Mouse (Mus musculus) hindbrain, embryonic 14.5 days (tissue): ENCODE results near the gene Hmg20b. TPM values are rescaled to one million over a fixed set of nuclear protein-coding genes. Genes with fewer than 3 reads are reported as not detected.

Source experiments
- ATAC-seq: fragments of 200-750 bp; cut with Nextera tagmentation; 2 replicates; pipeline ENCODE4 v1.8.0; 2017; ENCODE audit warnings: moderate number of reproducible peaks, mild to moderate bottlenecking, moderate TSS enrichment, moderate library complexity; ENCODE audit not compliant: low FRiP score
- DNase-seq: peaks from one replicate; pipeline ENCODE4 v3.0.0-alpha.2; 2015; ENCODE audit warnings: low spot score
- H3K27ac ChIP-seq: fragments of 300-500 bp; sonication (generic); 2 replicates; pipeline ENCODE4 v1.5.1; 2014; ENCODE audit warnings: mild to moderate bottlenecking, moderate library complexity
- H3K27me3 ChIP-seq: fragments of 300-500 bp; sonication (generic); 2 replicates; pipeline ENCODE4 v1.6.1; 2014; ENCODE audit warnings: mild to moderate bottlenecking, low read length, mixed read lengths; ENCODE audit not compliant: control insufficient read depth, insufficient read depth
- H3K36me3 ChIP-seq: fragments of 300-500 bp; sonication (generic); replicated peaks from 2 replicates; pipeline ENCODE4 v1.6.1; 2014; ENCODE audit not compliant: control insufficient read depth, insufficient read depth
- H3K4me1 ChIP-seq: fragments of 300-500 bp; sonication (generic); replicated peaks from 2 replicates; pipeline ENCODE4 v1.6.1; 2014; ENCODE audit warnings: antibody characterized with exemption, low read length, mixed read lengths; ENCODE audit not compliant: control insufficient read depth, insufficient read depth
- H3K4me2 ChIP-seq: fragments of 300-500 bp; sonication (generic); replicated peaks from 2 replicates; pipeline ENCODE4 v1.6.1; 2014; ENCODE audit warnings: mild to moderate bottlenecking, moderate library complexity
- H3K4me3 ChIP-seq: fragments of 300-500 bp; sonication (generic); replicated peaks from 2 replicates; pipeline ENCODE4 v1.5.1; 2014; ENCODE audit warnings: mild to moderate bottlenecking, low read length
- H3K9ac ChIP-seq: fragments of 300-500 bp; sonication (generic); 2 replicates; pipeline ENCODE4 v1.6.1; 2014
- H3K9me3 ChIP-seq: fragments of 300-500 bp; sonication (generic); 2 replicates; pipeline ENCODE4 v1.6.1; 2016; ENCODE audit warnings: low read length; ENCODE audit not compliant: control insufficient read depth
- WGBS: fragments of 180-500 bp; shearing (Covaris S2); extraction: QIAGEN DNeasy Blood & Tissue Kit; methylation state at CpG from one replicate; pipeline ENCODE4 v1.1.7; 2014; 5-methylcytosine and 5-hydroxymethylcytosine counted together
- polyA plus RNA-seq: library from polyadenylated mRNA; unstranded; fragments of >200 nt; fragmentation: Nextera tagmentation; extraction: Ambion mirVana; gene quantifications from 2 replicates; pipeline ENCODE4 v1.2.1, GENCODE M21; 2014

Gene Hmg20b
- polyA plus RNA-seq, 1 experiment from 2014 or later = 34.0 TPM

- WGBS = 7% methylated on average over 54 of the region's 55 CpGs
- Histone ChIP-seq H3K27ac (no peak overlapping the region), H3K4me3 (peak overlapping the region; percentile 24), H3K9me3 (no peaks in the 10 kb centered on the region), H3K9ac (0 out of 2 replicates have a peak overlapping the region, but pooled peaks have one; percentile 1), H3K27me3 (peaks cover 48% of the 10 kb centered on the region), H3K4me2 (peak overlapping the region; percentile 48), H3K4me1 (peaks cover 16% of the 10 kb centered on the region), H3K36me3 (no peaks in the 10 kb centered on the region)
- ATAC-seq = no peak
- peak; percentile 72 for DNase-seq
Observed at GRCm38 (mm10) chr10:81346453-81347067, 3.7 kb downstream of the Hmg20b start.

- Histone ChIP-seq H3K4me3 (no peak overlapping the region), H3K27me3 (peaks cover 55% of the 10 kb centered on the region), H3K9me3 (no peaks in the 10 kb centered on the region), H3K9ac (no peak overlapping the region), H3K36me3 (no peaks in the 10 kb centered on the region), H3K4me2 (no peak overlapping the region), H3K4me1 (peaks cover 16% of the 10 kb centered on the region), H3K27ac (no peak overlapping the region)
- ATAC-seq (no peak), DNase-seq (no peak)
- WGBS = 85% methylated on average over 4 of the region's 4 CpGs
Observed at GRCm38 (mm10) chr10:81345162-81345534, 5.1 kb downstream of the Hmg20b start.

- 57% methylated on average over 8 of the region's 8 CpGs for WGBS
Observed at GRCm38 (mm10) chr10:81344421-81345161, 5.7 kb downstream of the Hmg20b start.

GRCm38 (mm10) chr10:81342686-81343505, 7.4 kb downstream of the Hmg20b start, which contains the start of gene Gipc3:
Gene Gipc3, minus strand, starts transcription at chr10:81343266.
- Histone ChIP-seq H3K4me3 (peak within 1 kb of the TSS; percentile 36), H3K4me1 (peaks cover 6% of the 10 kb centered on the region), H3K9me3 (no peaks in the 10 kb centered on the region), H3K9ac (peak within 1 kb of the TSS; percentile 51), H3K36me3 (no peaks in the 10 kb centered on the region), H3K27ac (no peak within 1 kb of the TSS), H3K4me2 (peak within 1 kb of the TSS; percentile 70), H3K27me3 (peaks cover 63% of the 10 kb centered on the region)
- WGBS = 5% methylated on average over 63 of the region's 67 CpGs
- ATAC-seq = no peak
- DNase-seq = no peak

More at GRCm38 (mm10) chr10:81344421-81345161, 5.7 kb downstream of the Hmg20b start:
- Histone ChIP-seq H3K27me3 (peaks cover 55% of the 10 kb centered on the region), H3K4me2 (no peak overlapping the region), H3K9me3 (no peaks in the 10 kb centered on the region), H3K9ac (no peak overlapping the region), H3K4me1 (peaks cover 11% of the 10 kb centered on the region), H3K27ac (no peak overlapping the region), H3K4me3 (no peak overlapping the region), H3K36me3 (no peaks in the 10 kb centered on the region)
- DNase-seq = no peak
- ATAC-seq = no peak

- no peak for ATAC-seq
- no peak overlapping the region for H3K4me3 ChIP-seq
Observed at GRCm38 (mm10) chr10:81341333-81341949, 8.8 kb downstream of the Hmg20b start.

DNA sequence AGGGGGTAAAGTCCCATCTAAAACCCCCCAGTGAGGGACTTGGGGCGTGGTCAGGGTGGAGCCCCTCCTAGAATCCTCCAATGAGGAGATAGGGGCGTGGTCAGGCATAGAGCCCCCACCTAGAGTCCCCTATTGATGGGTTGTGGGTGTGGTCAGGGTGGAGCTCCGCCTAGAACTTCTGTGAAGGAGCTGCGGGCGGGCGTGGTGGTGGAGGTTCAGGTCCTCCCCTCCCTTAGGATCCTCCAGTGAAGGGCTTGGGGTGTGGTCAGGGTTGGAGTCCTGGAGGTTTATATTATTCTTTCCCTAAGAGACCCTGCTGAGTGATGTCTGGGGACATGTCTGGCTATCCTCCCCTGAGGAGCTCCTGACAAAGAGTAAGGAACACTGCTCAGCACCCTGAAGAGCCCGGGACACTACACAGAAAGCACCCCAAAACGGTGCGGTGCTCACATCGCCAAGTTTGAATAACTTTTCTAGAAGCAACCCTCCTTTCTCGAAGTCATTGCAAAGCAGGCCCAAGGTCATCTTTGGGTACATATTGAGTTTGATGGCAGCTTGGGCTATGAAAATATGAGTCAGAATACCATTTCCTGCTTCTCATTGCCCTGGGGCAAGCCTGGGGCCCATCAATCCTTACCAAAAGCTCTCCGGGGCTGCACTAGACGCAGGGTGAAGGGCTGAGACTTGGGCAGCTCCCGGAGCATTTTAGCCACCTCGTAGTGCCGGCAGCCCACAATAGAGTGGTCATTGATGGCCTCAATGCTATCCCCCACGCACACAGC, 9.5 kb downstream of the Hmg20b start:
- no peak overlapping the region for H3K4me2 ChIP-seq
- H3K27me3 ChIP-seq = peaks cover 62% of the 10 kb centered on the region
- DNase-seq (no peak), ATAC-seq (no peak)
- no peaks in the 10 kb centered on the region for H3K9me3 ChIP-seq
- H3K4me3 ChIP-seq = no peak overlapping the region
- no peak overlapping the region for H3K27ac ChIP-seq
- no peak overlapping the region for H3K9ac ChIP-seq
- H3K36me3 ChIP-seq = no peaks in the 10 kb centered on the region
- peaks cover 6% of the 10 kb centered on the region for H3K4me1 ChIP-seq
- 39% methylated on average over 17 of the region's 17 CpGs for WGBS

More at GRCm38 (mm10) chr10:81341333-81341949, 8.8 kb downstream of the Hmg20b start:
- no peak overlapping the region for H3K4me2 ChIP-seq
- no peak overlapping the region for H3K27ac ChIP-seq
- no peaks in the 10 kb centered on the region for H3K36me3 ChIP-seq
- no peak overlapping the region for H3K9ac ChIP-seq
- no peak for DNase-seq
- peaks cover 6% of the 10 kb centered on the region for H3K4me1 ChIP-seq
- peaks cover 66% of the 10 kb centered on the region for H3K27me3 ChIP-seq
- WGBS = 33% methylated on average over 16 of the region's 16 CpGs
- no peaks in the 10 kb centered on the region for H3K9me3 ChIP-seq

- Histone ChIP-seq H3K36me3 (no peaks in the 10 kb centered on the region), H3K4me1 (no peaks in the 10 kb centered on the region), H3K9ac (no peak overlapping the region), H3K4me3 (no peak overlapping the region), H3K27me3 (peaks cover 40% of the 10 kb centered on the region), H3K9me3 (no peaks in the 10 kb centered on the region), H3K27ac (no peak overlapping the region), H3K4me2 (no peak overlapping the region)
- WGBS = 97% methylated on average over 4 of the region's 4 CpGs
- DNase-seq (no peak), ATAC-seq (no peak)
Observed at GRCm38 (mm10) chr10:81336558-81336957, 13.7 kb downstream of the Hmg20b start.
